Mouse (Mus musculus) heart, postnatal 0 days (tissue): ENCODE measurements around the gene Zfp704.

Experiments used
- CTCF ChIP-seq: IDR thresholded peaks from 2 replicates; pipeline ENCODE4 v1.5.1; 2016; ENCODE audit warnings: antibody characterized with exemption, control low read depth, low read depth
- EP300 ChIP-seq: IDR thresholded peaks from 2 replicates; pipeline ENCODE4 v1.6.1; 2016; ENCODE audit warnings: antibody characterized with exemption, low read depth

DNA sequence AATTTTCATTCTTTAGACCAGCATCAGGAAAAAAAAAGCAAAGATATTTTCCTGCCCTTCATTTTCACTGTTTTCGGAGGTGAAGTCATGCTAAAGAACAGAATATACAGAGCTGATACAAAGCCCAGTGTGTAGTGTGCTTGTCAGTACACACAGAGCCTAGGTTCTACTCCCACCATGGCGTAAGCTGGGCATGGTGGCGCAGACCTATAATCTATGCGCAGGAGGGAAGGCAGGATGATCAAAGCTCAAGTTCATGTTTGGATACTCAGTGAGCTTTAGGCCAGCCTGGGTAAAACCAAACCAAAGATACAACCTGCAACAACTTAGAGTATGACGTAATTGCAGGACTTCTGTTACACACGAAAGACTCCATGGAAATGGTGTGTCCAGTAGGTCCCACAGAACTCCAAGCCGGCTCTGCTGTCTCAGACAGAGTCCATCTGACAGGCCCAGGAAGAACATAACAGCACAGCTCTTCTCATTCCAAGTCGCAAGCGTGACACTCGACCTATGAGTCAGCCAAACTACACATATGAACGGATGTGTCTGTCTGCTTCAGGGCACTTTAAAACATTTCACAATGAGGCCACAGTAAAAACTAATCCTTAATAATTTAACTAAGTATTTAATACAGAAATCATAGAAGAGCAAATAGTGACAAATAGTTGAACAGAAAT lies 47.1 kb downstream of the Zfp704 start:
- TF ChIP-seq CTCF (no peak), EP300 (no peak)
